Mouse (Mus musculus): ENCODE measurements around the gene Syn3.

DNA sequence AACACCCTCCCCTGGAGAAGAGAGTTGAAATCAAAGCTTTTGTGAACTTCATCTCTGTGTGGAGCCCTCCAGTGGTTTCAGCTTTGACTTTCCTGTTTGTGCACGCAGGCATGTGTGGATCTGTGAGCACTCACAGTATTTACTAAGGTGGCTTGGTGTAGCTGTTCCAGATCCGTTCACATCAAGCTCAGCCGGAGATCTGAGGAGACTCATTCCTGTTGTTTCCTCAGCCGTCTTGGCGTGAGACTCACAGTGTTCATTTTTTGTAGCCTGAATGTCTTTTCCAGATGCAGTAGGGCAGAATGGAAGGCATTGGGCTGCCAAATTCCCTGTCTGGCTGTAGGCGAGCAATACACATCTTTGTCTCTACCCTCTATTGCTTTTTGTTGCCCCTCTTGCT, 268.7 kb downstream of the Syn3 start:
- no peak for TF ChIP-seq FLI1 (IDR thresholded peaks at IDR 0.05; ENCODE audit: low read length)
- TF ChIP-seq GATA1 (IDR thresholded peaks at IDR 0.05; ENCODE audit: borderline replicate concordance, low read length), result no peak
